Mouse (Mus musculus) 3134 (cell line): ENCODE data around the gene Fam228a.
"Not testable (repeated sequence)": the region's sequence is repeated elsewhere in the genome, so short reads cannot be mapped to it uniquely, and the experiment has no call there.

Experiments
- DNase-seq: peaks from one replicate; pipeline ENCODE4 v3.0.0-alpha.2; 2011; ENCODE audit warnings: low spot score; ENCODE audit not compliant: insufficient read length; ENCODE audit errors: extremely low read depth

Fam228a gene

DNA sequence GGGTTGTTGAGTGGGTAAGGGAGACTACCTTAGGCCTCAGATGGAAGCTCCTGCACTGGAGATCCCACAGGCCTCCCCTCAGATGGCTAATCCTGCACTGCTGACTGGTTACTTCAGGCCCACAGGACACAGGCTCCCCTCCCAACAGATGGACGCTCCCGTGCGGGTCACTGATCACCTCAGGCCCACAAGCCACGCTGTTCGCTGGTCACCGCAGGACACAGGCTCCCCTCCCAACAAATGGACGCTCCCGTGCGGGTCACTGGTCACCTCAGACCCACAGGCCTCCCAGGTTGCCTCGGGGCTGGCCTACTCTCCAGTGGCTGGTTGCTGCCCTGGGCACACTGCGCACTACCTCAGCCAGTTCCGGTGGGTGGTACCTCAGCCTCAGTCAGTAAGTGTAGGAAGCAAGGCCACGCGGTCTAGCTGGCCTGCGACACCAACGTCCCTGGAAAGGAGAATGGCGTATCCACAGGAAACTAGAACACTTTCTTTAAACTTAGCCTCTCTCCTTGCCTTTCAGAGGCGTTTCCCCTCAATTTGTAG, at the start of gene Fam228a:
Gene Fam228a, minus strand, starts transcription at position 400 of the 546 bp plus-strand sequence.
- no peak for DNase-seq

DNA sequence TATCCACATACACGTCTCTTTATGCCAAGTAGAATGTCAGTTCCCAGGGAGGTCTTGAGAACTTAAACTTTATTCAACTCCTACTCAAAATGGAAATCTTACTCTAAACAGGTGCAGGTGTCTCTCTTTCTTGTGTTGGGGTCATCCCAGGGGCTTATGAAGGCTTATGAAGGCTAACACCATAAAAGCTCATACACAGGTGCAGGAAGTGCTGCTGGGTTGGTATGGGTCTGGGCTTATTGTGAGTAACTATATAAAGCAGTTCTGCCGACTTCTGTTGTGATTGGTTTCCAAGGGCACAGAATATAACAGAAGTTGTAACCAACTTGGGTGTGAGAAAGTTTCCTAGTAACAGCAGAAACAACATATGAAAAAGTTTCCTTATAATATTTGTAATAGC, 46.2 kb upstream of the Fam228a start:
- DNase-seq: no peak

GRCm38 (mm10) chr12:4783598-4783997, 45.4 kb upstream of the Fam228a start:
- no peak for DNase-seq

DNA sequence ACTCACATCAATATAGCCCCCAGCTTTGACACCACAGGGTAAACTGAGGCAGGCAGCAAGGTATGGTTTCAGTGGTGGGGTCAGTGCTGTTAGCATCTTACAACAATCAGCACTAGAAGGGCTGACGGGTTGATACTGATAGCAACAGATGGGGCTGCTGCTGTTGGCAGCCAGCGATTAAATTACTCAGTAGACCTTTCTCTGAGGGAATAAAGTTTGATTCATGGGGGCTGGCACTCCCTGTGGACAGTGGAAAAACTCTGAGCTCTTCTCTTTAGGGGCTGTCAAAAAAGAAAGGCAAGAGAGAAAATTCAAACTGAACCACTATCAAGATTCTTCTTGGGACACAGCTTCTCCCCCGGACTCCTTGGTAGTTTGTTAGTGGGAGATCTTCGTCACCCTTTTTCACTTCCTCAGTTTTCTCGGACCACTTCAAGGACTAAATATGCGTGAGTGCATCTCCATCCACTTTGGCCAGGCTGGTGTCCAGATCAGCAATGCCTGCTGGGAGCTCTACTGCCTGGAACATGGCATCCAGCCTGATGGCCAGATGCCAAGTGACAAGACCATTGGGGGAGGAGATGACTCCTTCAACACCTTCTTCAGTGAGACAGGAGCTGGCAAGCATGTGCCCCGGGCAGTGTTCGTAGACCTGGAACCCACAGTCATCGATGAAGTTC, 43.6 kb upstream of the Fam228a start:
- DNase-seq: not testable (repeated sequence)

GRCm38 (mm10) chr12:4781270-4781669, 43.0 kb upstream of the Fam228a start:
- no peak for DNase-seq

DNA sequence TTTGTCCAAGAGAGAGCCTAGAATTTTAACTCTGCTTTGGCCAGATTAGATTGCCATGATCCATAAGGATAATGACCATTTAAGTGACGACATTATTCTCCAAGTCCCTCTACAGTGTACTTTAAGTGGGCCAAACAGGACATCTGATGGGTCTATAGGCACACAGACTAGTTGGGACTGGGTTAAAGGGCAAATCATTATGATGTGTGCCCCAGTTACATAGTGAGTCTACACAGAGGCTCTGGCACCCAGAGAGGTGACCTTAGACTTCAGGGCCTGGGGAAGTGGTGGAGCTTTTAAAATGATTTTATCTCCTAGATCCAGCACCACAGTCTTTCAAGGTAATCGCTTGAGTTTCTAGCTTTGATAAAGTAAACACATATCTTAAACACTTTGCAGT, 42.0 kb upstream of the Fam228a start:
- DNase-seq: no peak

DNA sequence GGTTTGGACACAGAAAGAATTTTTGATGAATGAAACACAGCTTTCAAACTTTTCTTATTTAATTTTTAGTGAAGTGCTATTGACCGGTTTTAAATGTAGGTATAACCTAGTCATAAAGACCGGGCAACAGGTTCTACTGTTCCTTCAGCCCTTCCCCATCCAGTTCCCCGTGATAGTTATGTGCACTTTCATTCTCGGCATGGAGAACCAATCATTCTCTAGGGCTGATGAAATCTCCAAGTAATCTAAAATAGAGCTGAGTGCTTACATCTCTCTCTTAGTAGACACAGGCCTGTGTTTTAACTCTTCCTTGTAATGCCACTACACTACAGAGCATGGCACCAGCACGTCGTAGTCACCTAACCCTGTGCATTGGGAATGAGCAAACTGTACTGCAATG, 39.5 kb upstream of the Fam228a start:
- DNase-seq: no peak

DNA sequence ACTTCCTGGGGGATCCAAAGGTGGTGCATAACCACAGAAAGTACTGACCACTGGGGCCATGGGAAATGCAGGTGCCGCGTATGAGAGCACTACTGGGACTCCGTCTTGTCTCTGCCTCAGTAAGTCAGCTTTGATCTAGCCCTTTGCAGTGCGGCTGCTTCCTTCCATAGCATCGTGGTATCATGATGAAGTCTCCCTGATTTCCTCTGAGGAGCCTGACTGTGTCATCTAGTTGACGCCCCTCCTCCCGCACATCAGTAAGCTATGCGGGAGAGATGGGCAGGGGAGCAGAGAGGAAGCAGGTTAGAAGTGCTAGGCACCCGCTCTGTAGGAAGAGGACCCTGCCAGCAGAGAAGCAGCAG, 37.3 kb upstream of the Fam228a start:
- DNase-seq: no peak

DNA sequence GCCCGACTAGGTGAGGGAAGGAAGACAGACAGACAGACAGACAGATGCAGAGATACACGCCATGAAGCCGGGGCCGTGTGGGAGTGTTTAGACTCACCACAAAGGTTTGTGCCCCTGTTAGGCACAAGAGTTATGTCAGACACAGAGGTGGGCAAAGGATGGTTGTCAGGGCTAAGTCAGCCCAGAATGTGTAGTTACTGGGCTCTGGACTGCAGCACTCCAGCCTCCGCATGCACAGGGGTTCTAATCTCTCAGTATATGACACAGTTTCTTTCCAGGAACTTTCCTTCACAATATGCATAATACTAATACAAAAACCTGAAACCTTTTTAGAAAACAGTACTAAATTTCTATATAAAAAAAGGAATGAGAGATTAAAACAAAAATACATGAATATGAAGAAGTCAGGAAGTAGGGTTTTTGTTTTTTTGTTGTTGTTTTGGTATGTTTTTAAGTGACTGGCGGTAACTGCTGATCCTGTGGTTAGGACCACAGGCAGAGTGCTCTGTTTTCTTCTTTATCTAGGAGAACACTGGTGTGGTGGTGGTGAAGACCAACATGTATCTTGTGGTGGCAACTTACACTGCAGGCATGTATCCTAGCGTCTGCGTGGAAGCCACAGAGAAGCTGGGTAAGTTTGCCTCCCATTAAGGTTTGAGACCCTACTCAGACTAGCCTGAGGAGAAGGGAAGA, 36.8 kb upstream of the Fam228a start:
- DNase-seq: no peak

DNA sequence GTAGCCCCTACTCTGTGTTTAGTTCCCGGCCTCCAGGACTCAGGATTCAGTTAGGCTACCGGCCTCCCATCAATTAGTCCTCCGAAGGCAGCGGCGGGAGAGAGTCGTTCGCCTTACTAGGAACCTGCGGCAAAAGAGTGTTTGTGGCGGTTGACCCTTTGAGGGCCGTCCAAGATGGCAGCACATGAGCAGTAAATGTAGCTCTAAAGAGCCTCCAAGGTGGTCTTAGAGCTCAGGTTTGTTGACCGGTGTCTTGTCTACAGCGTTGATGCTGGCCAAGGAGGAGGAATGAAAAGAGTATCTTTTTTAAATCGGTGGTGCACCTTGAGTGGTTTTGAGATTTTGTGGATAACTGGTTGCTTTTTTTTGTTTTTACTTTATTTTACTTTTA, 31.1 kb upstream of the Fam228a start:
- no peak for DNase-seq

DNA sequence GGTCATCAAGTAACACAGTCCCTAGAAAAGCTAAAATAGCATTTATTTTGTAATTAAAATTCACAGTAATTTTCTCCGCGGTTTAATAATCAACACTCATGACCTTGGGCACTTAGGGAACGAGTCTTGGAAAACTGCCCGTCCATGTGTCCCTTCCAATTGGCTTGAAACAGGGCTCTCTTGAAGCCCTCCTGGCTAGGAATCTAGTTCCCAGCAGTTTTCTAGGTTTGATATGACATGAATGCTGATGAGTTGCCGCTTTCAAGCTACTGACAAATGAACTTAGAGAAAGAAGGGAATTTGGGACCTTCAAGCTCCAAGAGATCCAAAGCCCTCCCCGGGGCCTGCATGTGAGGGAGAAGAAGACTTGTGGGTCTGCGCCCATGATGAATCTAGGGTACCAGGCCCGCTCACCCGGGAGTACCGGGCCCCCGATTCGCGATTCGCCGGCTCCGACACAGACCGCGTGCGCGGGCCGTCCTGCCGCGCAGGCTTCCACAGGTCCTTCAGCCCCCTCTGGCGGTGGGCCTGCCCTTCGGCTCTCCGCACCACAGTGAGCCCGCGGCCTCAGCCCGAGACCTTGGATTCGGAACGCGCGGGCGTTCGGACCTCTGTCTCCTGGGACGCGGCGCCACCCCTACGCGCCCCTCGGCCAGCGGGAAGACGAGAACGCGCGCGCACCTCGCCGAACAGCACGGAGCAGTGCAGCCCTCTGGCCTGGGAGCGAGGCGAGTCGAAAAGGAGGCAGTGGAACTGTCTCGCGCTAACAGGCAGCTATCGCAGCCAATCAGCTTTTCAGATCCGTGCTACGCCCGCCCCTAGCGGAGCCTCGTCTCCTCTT, 30.5 kb upstream of the Fam228a start, which contains the start of the genes Pfn4 and Fam228b:
Gene Pfn4, plus strand, starts transcription at position 531 of the 841 bp plus-strand sequence.
Gene Fam228b, minus strand, starts transcription at position 776 of the 841 bp plus-strand sequence.
- peak; percentile 85 for DNase-seq

DNA sequence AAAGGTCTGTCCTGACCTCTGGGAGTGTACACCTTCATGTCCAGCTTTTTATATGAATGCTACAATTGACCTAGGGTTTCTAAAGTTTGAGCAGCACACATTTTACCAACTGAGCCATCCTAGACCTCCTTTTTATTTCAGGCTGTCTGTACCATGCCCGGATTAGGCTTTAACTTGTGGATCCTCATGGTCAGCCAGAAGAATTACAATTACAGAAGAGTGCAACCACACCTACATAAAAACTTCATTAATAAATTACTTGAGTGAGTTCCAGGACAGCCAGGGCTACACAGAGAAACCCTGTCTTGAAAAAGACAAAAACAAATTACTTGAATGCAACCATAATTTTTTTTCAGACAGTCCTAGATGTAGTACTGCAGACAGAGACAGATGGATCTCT, 18.8 kb upstream of the Fam228a start:
- no peak for DNase-seq

DNA sequence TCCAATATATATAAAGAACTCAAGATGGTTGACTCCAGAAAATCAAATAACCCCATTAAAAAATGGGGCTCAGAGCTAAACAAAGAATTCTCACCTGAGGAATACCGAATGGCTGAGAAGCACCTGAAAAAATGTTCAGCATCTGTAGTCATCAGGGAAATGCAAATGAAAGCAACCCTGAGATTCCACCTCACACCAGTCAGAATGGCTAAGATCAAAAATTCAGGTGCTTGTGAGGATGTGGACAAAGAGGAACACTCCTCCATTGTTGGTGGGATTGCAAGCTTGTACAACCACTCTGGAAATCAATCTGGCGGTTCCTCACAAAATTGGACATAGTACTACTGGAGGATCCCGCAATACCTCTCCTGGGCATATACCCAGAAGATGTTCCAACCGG, 16.2 kb upstream of the Fam228a start:
- not testable (repeated sequence) for DNase-seq

GRCm38 (mm10) chr12:4744486-4744885, 6.3 kb upstream of the Fam228a start:
- no peak for DNase-seq

DNA sequence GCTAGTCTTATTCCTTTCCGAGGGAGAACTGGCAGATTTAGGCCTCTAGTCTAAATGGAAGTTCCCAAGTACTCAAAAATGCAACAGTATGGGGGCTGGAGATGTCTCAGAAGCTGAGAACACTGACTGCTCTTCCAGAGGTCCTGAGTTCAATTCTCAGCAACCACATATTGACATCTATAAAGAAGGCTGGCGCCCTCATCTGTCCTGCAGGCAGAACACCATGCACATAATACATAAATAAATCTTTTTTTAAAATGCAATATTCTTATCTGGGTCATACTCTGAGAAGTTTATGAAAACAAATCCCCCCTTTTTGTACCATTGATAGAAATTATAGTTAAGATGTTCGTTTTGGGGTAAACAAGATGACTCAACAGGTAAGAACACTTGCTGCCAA, 4.0 kb upstream of the Fam228a start:
- no peak for DNase-seq

DNA sequence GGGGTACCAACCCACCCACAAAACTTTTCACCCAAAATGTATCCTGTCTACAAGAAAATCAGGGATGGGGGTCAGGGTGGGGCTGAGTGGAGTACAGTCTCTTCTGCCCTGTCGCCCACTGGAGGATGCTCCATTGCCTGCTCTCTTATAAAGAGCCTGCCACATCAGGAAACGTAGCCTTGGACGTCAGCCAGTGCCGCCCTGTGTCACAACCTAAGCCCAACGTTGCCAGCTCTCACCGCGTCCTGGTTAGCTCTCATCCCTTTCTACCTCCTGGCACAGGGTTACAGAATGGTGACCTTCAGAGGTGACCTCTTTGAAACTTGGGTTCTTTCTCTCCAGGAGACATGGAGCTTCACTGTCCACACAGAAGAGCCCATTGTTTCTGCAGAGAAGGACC, 2.6 kb upstream of the Fam228a start:
- DNase-seq: no peak

DNA sequence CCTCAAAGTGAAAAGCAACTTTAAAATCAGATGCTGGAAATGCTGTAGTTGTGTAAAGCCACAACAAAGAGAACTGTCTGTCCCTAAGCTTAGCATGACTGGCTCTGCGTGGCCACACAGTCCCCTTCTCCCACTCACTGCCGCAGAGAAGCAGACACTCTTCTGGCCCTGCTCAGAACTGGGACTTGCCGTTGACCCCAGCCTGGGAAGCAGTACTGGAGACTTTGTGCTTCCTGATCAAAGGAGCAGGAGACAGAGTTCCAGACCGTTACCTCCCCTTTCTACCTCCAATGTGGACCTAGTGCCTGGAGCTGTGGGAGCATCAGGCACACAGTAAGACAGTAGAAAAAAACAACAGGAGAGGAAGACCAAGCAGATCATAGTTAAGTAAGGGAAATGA, 5.9 kb downstream of the Fam228a start:
- no peak for DNase-seq

DNA sequence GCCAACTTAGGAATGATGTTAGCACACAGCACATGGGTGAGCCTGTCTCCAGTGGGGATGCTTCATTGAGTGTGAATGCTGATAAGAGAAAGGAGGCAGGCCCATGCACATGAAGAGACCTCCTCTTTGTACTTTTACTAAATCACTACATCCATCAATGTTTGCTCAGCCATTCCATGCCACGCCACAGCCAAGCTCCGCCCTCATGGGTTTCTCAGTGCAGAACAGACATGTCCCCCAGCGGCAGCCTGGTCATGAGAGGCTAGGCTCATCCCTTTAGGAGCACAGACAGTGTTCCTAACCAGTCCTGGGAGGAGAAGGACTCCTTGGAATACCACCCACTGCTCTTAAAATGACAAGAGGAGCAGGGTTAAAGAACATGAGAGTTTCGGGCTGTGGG, 6.6 kb downstream of the Fam228a start:
- no peak for DNase-seq

DNA sequence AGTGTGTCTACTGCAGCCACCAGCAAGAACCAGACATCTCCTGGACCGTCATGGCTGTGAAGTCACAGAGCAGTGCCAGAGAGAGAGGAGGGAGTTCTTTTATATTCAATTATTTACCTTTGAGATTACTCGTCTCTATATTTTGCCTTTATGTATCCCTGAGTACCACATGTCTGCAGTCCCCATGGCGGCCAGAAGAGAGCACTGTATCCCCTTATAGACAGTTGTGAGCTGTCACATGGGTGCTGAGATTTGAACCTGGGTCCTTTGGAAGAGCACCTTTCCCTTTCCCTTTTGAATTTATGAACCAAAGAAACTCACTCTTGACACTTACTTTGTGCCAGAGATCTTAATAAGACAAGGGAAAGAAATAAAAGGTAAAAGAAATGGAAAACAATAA, 9.1 kb downstream of the Fam228a start:
- DNase-seq: no peak

GRCm38 (mm10) chr12:4719762-4720754, 18.2 kb downstream of the Fam228a start:
- no peak for DNase-seq
